Mouse (Mus musculus): ENCODE results near the gene Shisa6.

DNA sequence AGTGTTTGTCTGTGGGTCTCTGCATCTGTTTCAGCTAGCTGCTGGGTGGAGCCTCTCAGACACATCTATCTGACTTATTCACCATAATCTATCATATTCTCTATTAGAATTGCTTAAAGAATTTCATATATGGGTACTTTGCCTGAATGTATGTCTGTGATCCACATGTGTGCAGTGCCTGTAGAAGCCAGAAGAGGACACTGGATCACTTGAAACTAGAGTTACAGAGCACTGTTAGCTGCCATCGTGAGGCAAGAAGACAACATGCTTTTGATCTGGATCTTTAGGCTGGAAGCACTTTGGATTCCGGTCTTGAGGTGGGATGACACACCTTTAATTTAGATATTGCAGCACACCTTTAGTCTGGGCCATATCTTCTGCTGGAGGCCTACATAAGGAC, 289.2 kb downstream of the Shisa6 start:
- TF ChIP-seq POLR2A (IDR thresholded peaks at IDR 0.05; ENCODE audit: insufficient read depth, low read length): no peak
- TF ChIP-seq CTCF (IDR thresholded peaks at IDR 0.05; ENCODE audit: low read depth, low read length): no peak
